Mouse (Mus musculus): ENCODE measurements at regions not wholly inside any gene's neighbourhood (a gene's known extent, or its start where the extent isn't known, plus 50 kb on each side); places are given as distances from the start of the nearest gene placed in this dataset.

- DNase-seq = no peak
Observed at GRCm38 (mm10) chr15:27412304-27412703, 54.2 kb upstream of the Ank start.

- no peak for DNase-seq
Observed at GRCm38 (mm10) chr15:27412761-27413160, 53.7 kb upstream of the Ank start.

- DNase-seq = no peak
Observed at GRCm38 (mm10) chr15:27413486-27413885, 53.0 kb upstream of the Ank start.

- no peak for DNase-seq
Observed at GRCm38 (mm10) chr15:27414819-27415218, 51.7 kb upstream of the Ank start.
